Mouse (Mus musculus) olfactory bulb, adult 2 months (tissue): ENCODE data around the gene Bcat2. TPM values are rescaled to one million over a fixed set of nuclear protein-coding genes. Genes with fewer than 3 reads are reported as not detected.

Experiments used
- H3K27ac ChIP-seq: fragments of 200-500 bp; 2 replicates; pipeline ENCODE4 v1.5.1; 2012; ENCODE audit warnings: low read depth, low read length; ENCODE audit not compliant: insufficient read depth
- H3K4me1 ChIP-seq: fragments of 200-500 bp; 2 replicates; pipeline ENCODE4 v1.6.1; 2012; ENCODE audit warnings: low read length; ENCODE audit not compliant: control insufficient read depth, insufficient read depth
- H3K4me3 ChIP-seq: fragments of 200-500 bp; 2 replicates; pipeline ENCODE4 v1.5.1; 2012; ENCODE audit warnings: mild to moderate bottlenecking, low read depth, low read length, moderate library complexity; ENCODE audit not compliant: insufficient read depth
- CTCF ChIP-seq: fragments of 200-500 bp; IDR thresholded peaks from 2 replicates; pipeline ENCODE4 v1.5.1; 2012; ENCODE audit warnings: low read depth, mild to moderate bottlenecking, low read length, moderate library complexity; ENCODE audit not compliant: insufficient read depth
- POLR2A ChIP-seq: fragments of 200-500 bp; IDR thresholded peaks from 2 replicates; pipeline ENCODE4 v1.6.1; 2012; ENCODE audit warnings: mild to moderate bottlenecking, low read depth, low read length, moderate library complexity; ENCODE audit not compliant: insufficient read depth
- WGBS: fragments of 180-500 bp; shearing (Covaris S2); methylation state at CpG from one replicate; pipeline ENCODE4 v1.1.7; 2018; 5-methylcytosine and 5-hydroxymethylcytosine counted together
- polyA plus RNA-seq: library from polyadenylated mRNA; stranded (reverse); fragments of >200 nt; gene quantifications from 2 replicates; pipeline ENCODE4 v1.2.4, GENCODE M21; 2012; ENCODE audit warnings: low replicate concordance; ENCODE audit not compliant: missing spikeins, insufficient read depth, insufficient read length

Bcat2 gene
- polyA plus RNA-seq, 1 experiment, result not detected

GRCm38 (mm10) chr7:45616277-45616676, 46.3 kb downstream of the Bcat2 start:
- Histone ChIP-seq H3K4me3 (no peak overlapping the region), H3K4me1 (peaks cover 7% of the 10 kb centered on the region), H3K27ac (no peak overlapping the region)
- TF ChIP-seq CTCF (no peak), POLR2A (no peak)
- WGBS, result 48% methylated on average over 6 of the region's 6 CpGs

GRCm38 (mm10) chr7:45617042-45617695, 47.2 kb downstream of the Bcat2 start, which contains the start of gene Fut1:
TSS of gene Fut1 (plus strand) at chr7:45617289.
- 11% methylated on average over 31 of the region's 31 CpGs for WGBS
- TF ChIP-seq POLR2A (no peak), CTCF (no peak)
- H3K27ac ChIP-seq, result no peak within 1 kb of the TSS
- H3K4me1 ChIP-seq, result peaks cover 7% of the 10 kb centered on the region
- no peak within 1 kb of the TSS for H3K4me3 ChIP-seq

- H3K4me3 ChIP-seq, result no peak overlapping the region
- 87% methylated on average over 5 of the region's 5 CpGs for WGBS
- no peak overlapping the region for H3K27ac ChIP-seq
- peaks cover 7% of the 10 kb centered on the region for H3K4me1 ChIP-seq
- TF ChIP-seq POLR2A (no peak), CTCF (no peak)
Measured at GRCm38 (mm10) chr7:45618316-45618715, 48.4 kb downstream of the Bcat2 start.

DNA sequence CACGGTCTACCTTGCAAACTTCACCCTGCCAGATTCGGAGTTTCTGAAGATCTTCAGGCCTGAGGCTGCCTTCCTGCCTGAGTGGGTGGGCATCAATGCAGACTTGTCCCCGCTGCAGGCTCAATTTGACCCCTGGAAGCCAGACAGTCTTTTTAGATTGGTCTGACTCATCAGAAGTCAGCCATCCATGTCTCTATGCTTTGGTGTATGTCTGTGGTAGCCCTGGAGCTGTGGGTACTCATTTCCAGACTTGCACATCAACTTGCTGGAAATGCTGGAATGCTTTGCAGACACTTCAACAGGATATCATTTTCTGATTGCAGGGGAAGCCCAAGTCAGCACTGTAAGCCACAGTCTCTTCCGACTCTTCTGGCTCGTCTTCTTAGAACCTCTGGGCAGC, 49.6 kb downstream of the Bcat2 start:
- peaks cover 7% of the 10 kb centered on the region for H3K4me1 ChIP-seq
- no peak overlapping the region for H3K27ac ChIP-seq
- H3K4me3 ChIP-seq, result no peak overlapping the region
- 92% methylated on average over 5 of the region's 5 CpGs for WGBS
- TF ChIP-seq POLR2A, result no peak
- TF ChIP-seq CTCF, result no peak

- peaks cover 7% of the 10 kb centered on the region for H3K4me1 ChIP-seq
- no peak within 1 kb of the TSS for H3K27ac ChIP-seq
- H3K4me3 ChIP-seq, result no peak within 1 kb of the TSS
- 38% methylated on average over 9 of the region's 9 CpGs for WGBS
- TF ChIP-seq CTCF, result no peak
Measured at GRCm38 (mm10) chr7:45621443-45621842, 51.5 kb downstream of the Bcat2 start, which contains the start of gene Izumo1. TSS of gene Izumo1 (plus strand) at chr7:45621811.

DNA sequence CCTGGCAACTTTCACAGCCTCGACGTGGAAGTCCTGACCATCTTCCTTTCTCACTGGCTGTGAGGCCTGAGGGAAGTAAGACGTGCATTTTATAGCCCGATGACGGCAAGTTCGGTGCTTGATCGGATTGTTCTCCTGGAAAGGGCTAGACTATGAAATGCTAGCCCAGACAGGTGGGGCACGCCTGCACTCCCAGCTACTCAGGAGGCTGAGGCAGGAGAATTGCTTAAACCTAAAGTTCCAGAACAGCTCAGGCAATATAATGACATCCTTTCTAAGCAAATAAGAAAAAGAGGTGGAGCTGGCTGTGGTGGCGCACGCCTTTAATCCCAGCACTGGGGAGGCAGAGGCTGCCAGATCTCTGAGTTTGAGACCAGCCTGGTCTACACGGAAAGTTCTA, 53.6 kb downstream of the Bcat2 start:
- Histone ChIP-seq H3K27ac (no peak overlapping the region), H3K4me1 (peaks cover 5% of the 10 kb centered on the region), H3K4me3 (no peak overlapping the region)
- WGBS, result 94% methylated on average over 11 of the region's 11 CpGs
- TF ChIP-seq CTCF (no peak), POLR2A (no peak)

DNA sequence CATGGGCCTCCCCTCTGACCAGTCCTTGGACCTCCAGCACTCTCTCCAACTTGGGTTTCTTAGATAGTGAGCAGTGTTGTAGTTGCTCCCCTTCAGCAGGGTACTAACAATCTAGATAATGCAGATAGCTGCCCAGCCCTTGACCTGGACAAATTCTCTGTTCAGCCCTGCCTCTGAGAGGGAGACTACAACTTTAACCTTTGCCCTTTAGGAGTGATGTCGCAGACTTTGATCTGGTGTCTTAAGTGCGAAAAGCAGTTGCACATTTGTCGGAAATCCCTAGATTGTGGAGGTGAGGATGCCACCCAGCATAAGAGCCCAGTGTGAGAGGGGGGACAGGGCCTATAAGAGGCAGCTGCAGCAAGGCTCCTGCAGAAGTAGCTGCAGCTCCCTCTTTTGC, 54.8 kb downstream of the Bcat2 start:
- WGBS, result 86% methylated on average over 3 of the region's 3 CpGs
- no peak for TF ChIP-seq CTCF
- TF ChIP-seq POLR2A, result no peak
- Histone ChIP-seq H3K4me1 (peaks cover 10% of the 10 kb centered on the region), H3K4me3 (no peak overlapping the region), H3K27ac (no peak overlapping the region)

GRCm38 (mm10) chr7:45625481-45625880, 55.5 kb downstream of the Bcat2 start:
- TF ChIP-seq POLR2A, result no peak
- no peak for TF ChIP-seq CTCF
- 92% methylated on average over 8 of the region's 8 CpGs for WGBS
- no peak overlapping the region for H3K4me3 ChIP-seq
- H3K4me1 ChIP-seq, result peaks cover 10% of the 10 kb centered on the region
- no peak overlapping the region for H3K27ac ChIP-seq

DNA sequence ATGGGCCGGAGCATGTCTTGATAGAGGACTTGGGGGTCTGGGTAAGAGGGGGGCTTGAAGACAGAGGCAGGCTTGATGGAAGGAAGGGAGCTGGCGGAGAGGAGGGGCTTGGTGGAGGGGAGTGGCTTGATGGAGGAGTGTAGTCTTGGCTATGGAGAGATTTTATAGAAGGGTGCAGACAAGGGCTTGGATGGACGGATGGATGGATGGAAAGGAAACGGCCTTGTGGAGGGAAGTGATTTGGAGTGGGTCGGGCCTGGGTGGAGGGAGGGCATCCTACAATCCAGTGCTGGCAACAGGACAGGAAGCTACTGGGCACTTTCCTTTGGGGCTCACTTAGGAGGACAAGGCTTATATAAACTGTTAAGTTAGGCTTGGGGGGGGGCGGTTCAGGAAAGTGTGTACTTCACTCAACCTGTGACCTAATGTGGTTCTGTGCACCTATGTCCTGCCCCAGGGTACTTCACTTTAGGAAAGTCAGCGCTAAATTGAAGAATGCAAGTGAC, 56.7 kb downstream of the Bcat2 start:
- 89% methylated on average over 7 of the region's 7 CpGs for WGBS
- Histone ChIP-seq H3K4me1 (peaks cover 10% of the 10 kb centered on the region), H3K4me3 (no peak overlapping the region), H3K27ac (no peak overlapping the region)
- TF ChIP-seq POLR2A (no peak), CTCF (no peak)
